Mouse (Mus musculus) E14TG2a.4 (cell line): ENCODE measurements at regions not wholly inside any gene's neighbourhood (a gene's known extent, or its start where the extent isn't known, plus 50 kb on each side); places are given as distances from the start of the nearest gene placed in this dataset.

Source experiments
- CTCF ChIP-seq: conservative IDR thresholded peaks from 2 replicates; pipeline ENCODE4 v1.5.1; 2014; ENCODE audit warnings: low read length
- NANOG ChIP-seq: IDR thresholded peaks from 2 replicates; pipeline ENCODE4 v1.6.1; 2014; ENCODE audit warnings: borderline replicate concordance, low read length, mixed read lengths
- POU5F1 ChIP-seq: IDR thresholded peaks from 2 replicates; pipeline ENCODE4 v1.6.1; 2014; ENCODE audit warnings: low read length, borderline replicate concordance

DNA sequence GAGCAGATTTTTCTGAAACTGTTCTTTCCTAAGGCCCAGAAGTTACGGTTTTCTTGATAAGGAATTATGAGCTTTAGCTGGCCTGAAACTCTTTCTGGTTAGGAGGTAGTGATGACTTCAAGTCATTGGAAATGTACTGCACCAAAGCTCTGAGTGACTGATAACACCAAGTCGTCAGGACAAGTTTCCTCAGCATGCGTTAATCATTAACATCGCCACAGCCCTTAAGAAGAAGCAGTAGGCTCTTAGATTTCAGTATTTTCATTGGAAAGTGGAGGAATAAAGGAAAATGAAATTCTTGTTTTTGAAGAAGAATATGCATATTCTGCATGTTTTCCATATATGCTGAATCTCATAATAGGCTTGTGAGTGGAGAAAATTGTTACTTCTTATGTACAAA lies 390.3 kb upstream of the Gm11114 start:
- TF ChIP-seq CTCF (no peak), NANOG (no peak), POU5F1 (no peak)
